Mouse (Mus musculus): Measurements from ENCODE around the gene Slc35f4.

Gene Slc35f4

GRCm38 (mm10) chr14:49277642-49278041, 248.2 kb downstream of the Slc35f4 start:
- DNase-seq: no peak

- DNase-seq: no peak
Observed at GRCm38 (mm10) chr14:49275376-49275775, 250.5 kb downstream of the Slc35f4 start.

GRCm38 (mm10) chr14:49265286-49266002, 260.4 kb downstream of the Slc35f4 start:
- no peak for DNase-seq
